Mouse (Mus musculus) forebrain, embryonic 11.5 days (tissue): Measurements from ENCODE around the gene Zfyve19. TPM values are rescaled to one million over a fixed set of nuclear protein-coding genes. Genes with fewer than 3 reads are reported as not detected.

ENCODE experiments used
- ATAC-seq: fragments of 200-750 bp; cut with Nextera tagmentation; replicated peaks from 2 replicates; pipeline ENCODE4 v1.8.0; 2017; ENCODE audit warnings: moderate TSS enrichment; ENCODE audit not compliant: low FRiP score
- DNase-seq: peaks from one replicate; pipeline ENCODE4 v3.0.0-alpha.2; 2017; ENCODE audit warnings: low spot score
- H3K27ac ChIP-seq: fragments of 300-500 bp; sonication (generic); 2 replicates; pipeline ENCODE4 v1.5.1; 2014; ENCODE audit warnings: low read depth, low read length
- H3K27me3 ChIP-seq: fragments of 300-500 bp; sonication (generic); 2 replicates; pipeline ENCODE4 v1.6.1; 2014; ENCODE audit warnings: mild to moderate bottlenecking, low read length, mixed read lengths; ENCODE audit not compliant: control insufficient read depth, insufficient read depth
- H3K36me3 ChIP-seq: fragments of 300-500 bp; sonication (generic); 2 replicates; pipeline ENCODE4 v1.6.1; 2014; ENCODE audit warnings: mild to moderate bottlenecking, low read length, moderate library complexity, mixed read lengths; ENCODE audit not compliant: control insufficient read depth, insufficient read depth
- H3K4me1 ChIP-seq: fragments of 300-500 bp; sonication (generic); replicated peaks from 2 replicates; pipeline ENCODE4 v1.6.1; 2014; ENCODE audit warnings: low read length, mixed read lengths; ENCODE audit not compliant: control insufficient read depth, insufficient read depth
- H3K4me2 ChIP-seq: fragments of 300-500 bp; sonication (generic); 2 replicates; pipeline ENCODE4 v1.6.1; 2014; ENCODE audit warnings: low read depth, mild to moderate bottlenecking, low read length, moderate library complexity, mixed read lengths; ENCODE audit not compliant: severe bottlenecking
- H3K4me3 ChIP-seq: fragments of 300-500 bp; sonication (generic); 2 replicates; pipeline ENCODE4 v1.5.1; 2014; ENCODE audit warnings: low read depth, low read length
- H3K9ac ChIP-seq: fragments of 300-500 bp; sonication (generic); 2 replicates; pipeline ENCODE4 v1.6.1; 2014; ENCODE audit warnings: low read length
- H3K9me3 ChIP-seq: fragments of 300-500 bp; sonication (generic); 2 replicates; pipeline ENCODE4 v1.6.1; 2016; ENCODE audit warnings: low read length, mixed read lengths; ENCODE audit not compliant: control insufficient read depth
- WGBS: fragments of 180-500 bp; shearing (Covaris S2); extraction: QIAGEN DNeasy Blood & Tissue Kit; methylation state at CpG from one replicate; pipeline ENCODE4 v1.1.7; 2014; 5-methylcytosine and 5-hydroxymethylcytosine counted together
- polyA plus RNA-seq: library from polyadenylated mRNA; unstranded; fragments of >200 nt; fragmentation: Nextera tagmentation; extraction: Ambion mirVana; gene quantifications from 2 replicates; pipeline ENCODE4 v1.2.1, GENCODE M21; 2014

Gene Zfyve19
- polyA plus RNA-seq, 1 experiment from 2014 or later, result 41.7 TPM

DNA sequence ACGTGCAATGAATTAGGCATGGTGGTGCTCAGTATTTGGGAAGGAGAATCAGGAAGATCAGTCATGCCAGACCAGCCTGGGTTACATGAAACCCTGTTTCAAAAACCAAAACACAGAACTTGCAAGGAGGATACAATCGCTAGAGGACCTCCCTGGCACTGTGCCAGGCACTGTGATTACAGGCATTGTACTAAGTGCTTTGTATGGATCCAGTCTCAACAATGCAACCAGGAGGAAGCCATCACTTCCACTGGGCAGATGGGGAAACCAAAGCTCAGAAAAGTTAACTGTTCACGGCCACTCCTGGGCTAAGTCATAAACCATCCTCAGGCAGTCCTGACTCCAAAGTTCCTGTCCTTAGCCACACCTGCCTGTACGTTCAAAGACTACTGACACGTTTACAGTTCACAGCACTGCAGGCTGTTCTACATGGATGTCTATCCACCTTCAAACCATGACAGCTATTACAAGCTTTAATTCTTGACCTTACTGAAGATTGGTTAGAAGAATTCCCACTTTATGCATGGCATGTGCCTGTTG, 5.4 kb upstream of the Zfyve19 start:
- H3K4me3 ChIP-seq, result no peak overlapping the region
- no peak for ATAC-seq

GRCm38 (mm10) chr2:119203871-119204460, 4.5 kb upstream of the Zfyve19 start:
- H3K4me3 ChIP-seq, result no peak overlapping the region
- H3K9ac ChIP-seq, result no peak overlapping the region
- H3K4me2 ChIP-seq, result no peak overlapping the region
- H3K4me1 ChIP-seq, result peaks cover 9% of the 10 kb centered on the region; the same call in 1 of the 2 replicates
- H3K27me3 ChIP-seq, result no peaks in the 10 kb centered on the region
- no peak for ATAC-seq
- H3K9me3 ChIP-seq, result no peaks in the 10 kb centered on the region
- no peaks in the 10 kb centered on the region for H3K36me3 ChIP-seq
- no peak overlapping the region for H3K27ac ChIP-seq
- 82% methylated on average over 4 of the region's 4 CpGs for WGBS
- DNase-seq, result no peak

More for the DNA sequence above, 5.4 kb upstream of the Zfyve19 start:
- H3K4me2 ChIP-seq, result no peak overlapping the region
- H3K4me1 ChIP-seq, result peaks cover 9% of the 10 kb centered on the region; the same call in 1 of the 2 replicates
- DNase-seq, result no peak
- no peak overlapping the region for H3K27ac ChIP-seq
- no peak overlapping the region for H3K9ac ChIP-seq
- no peaks in the 10 kb centered on the region for H3K36me3 ChIP-seq
- WGBS, result 81% methylated on average over 5 of the region's 5 CpGs
- no peaks in the 10 kb centered on the region for H3K9me3 ChIP-seq
- no peaks in the 10 kb centered on the region for H3K27me3 ChIP-seq

GRCm38 (mm10) chr2:119207961-119208343, 465 bp upstream of the Zfyve19 start:
- Histone ChIP-seq H3K36me3 (no peaks in the 10 kb centered on the region; the same call in 1 of the 2 replicates), H3K27me3 (no peaks in the 10 kb centered on the region), H3K4me2 (peak overlapping the region; percentile 47), H3K4me1 (peaks cover 8% of the 10 kb centered on the region; the same call in 1 of the 2 replicates), H3K4me3 (peak overlapping the region; percentile 64), H3K9ac (peak overlapping the region; percentile 67), H3K9me3 (no peaks in the 10 kb centered on the region), H3K27ac (peak overlapping the region; percentile 44; the same call in 1 of the 2 replicates)
- DNase-seq, result no peak
- peak; percentile 10 for ATAC-seq
- WGBS, result 19% methylated on average over 6 of the region's 6 CpGs

- ATAC-seq (peak; percentile 26), DNase-seq (no peak)
- H3K9ac ChIP-seq, result peak overlapping the region; percentile 67
- no peak overlapping the region for H3K27ac ChIP-seq
- H3K4me1 ChIP-seq, result peaks cover 4% of the 10 kb centered on the region; the same call in 1 of the 2 replicates
- no peaks in the 10 kb centered on the region for H3K9me3 ChIP-seq
- H3K27me3 ChIP-seq, result no peaks in the 10 kb centered on the region
- H3K4me2 ChIP-seq, result peak overlapping the region; percentile 60
- no peaks in the 10 kb centered on the region; the same call in 1 of the 2 replicates for H3K36me3 ChIP-seq
- peak overlapping the region; percentile 64 for H3K4me3 ChIP-seq
- WGBS, result 3% methylated on average over 13 of the region's 13 CpGs
Measured at GRCm38 (mm10) chr2:119209176-119209507, 725 bp downstream of the Zfyve19 start.

- Histone ChIP-seq H3K4me3 (no peak within 1 kb of the TSS), H3K9ac (no peak within 1 kb of the TSS), H3K27ac (no peak within 1 kb of the TSS), H3K9me3 (no peaks in the 10 kb centered on the region), H3K4me2 (no peak within 1 kb of the TSS), H3K36me3 (no peaks in the 10 kb centered on the region), H3K27me3 (no peaks in the 10 kb centered on the region), H3K4me1 (no peaks in the 10 kb centered on the region)
- no peak for ATAC-seq
- no peak for DNase-seq
- 81% methylated on average over 6 of the region's 6 CpGs for WGBS
Measured at GRCm38 (mm10) chr2:119229775-119230704, 21.6 kb downstream of the Zfyve19 start, which contains the start of gene Ppp1r14d. TSS of gene Ppp1r14d (minus strand) at chr2:119229906.

DNA sequence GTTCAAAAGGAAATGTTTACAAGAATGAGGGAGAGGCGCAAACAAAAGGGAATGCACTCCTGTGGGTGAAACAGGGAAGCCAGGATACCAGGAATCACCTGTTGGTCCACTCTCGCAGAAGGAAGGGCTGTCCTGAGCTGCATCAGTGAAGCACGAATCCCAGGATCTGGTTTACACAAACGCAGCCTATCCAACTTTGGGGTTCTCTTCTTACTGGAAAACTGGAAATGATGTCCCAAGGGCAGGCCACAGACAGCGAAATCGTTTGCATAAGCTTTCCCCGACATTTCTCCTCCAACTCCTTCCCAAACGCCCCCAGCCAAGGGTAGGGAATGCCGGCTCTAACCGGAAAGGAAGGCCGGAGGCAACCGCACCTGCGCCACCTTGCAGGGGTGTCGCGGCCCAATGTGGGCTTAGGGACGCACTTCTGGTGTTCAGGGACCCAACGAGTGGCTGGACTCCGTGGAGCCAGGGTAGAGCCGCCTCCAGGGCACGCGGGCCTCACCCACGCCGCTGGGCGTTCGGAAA, 28.3 kb downstream of the Zfyve19 start:
- peaks cover 41% of the 10 kb centered on the region for H3K27me3 ChIP-seq
- DNase-seq, result peak; percentile 61
- peak overlapping the region; percentile 30 for H3K4me3 ChIP-seq
- no peaks in the 10 kb centered on the region for H3K9me3 ChIP-seq
- ATAC-seq, result no peak
- peaks cover 10% of the 10 kb centered on the region for H3K4me1 ChIP-seq
- no peaks in the 10 kb centered on the region for H3K36me3 ChIP-seq
- WGBS, result 5% methylated on average over 25 of the region's 25 CpGs
- H3K27ac ChIP-seq, result no peak overlapping the region
- H3K4me2 ChIP-seq, result peak overlapping the region; percentile 42
- peak overlapping the region; percentile 18; the same call in 1 of the 2 replicates for H3K9ac ChIP-seq

- H3K36me3 ChIP-seq, result no peaks in the 10 kb centered on the region
- under 1% methylated on average over 72 of the region's 73 CpGs for WGBS
- peak within 1 kb of the TSS; percentile 42 for H3K4me2 ChIP-seq
- no peaks in the 10 kb centered on the region for H3K9me3 ChIP-seq
- peak; percentile 68 for DNase-seq
- no peak for ATAC-seq
- no peak within 1 kb of the TSS for H3K27ac ChIP-seq
- peaks cover 41% of the 10 kb centered on the region for H3K27me3 ChIP-seq
- peak within 1 kb of the TSS; percentile 30 for H3K4me3 ChIP-seq
- H3K4me1 ChIP-seq, result peaks cover 10% of the 10 kb centered on the region
- peak within 1 kb of the TSS; percentile 18; the same call in 1 of the 2 replicates for H3K9ac ChIP-seq
Measured at GRCm38 (mm10) chr2:119237210-119237870, 28.9 kb downstream of the Zfyve19 start, which contains the start of gene Spint1. TSS of gene Spint1 (plus strand) at chr2:119237362.

DNA sequence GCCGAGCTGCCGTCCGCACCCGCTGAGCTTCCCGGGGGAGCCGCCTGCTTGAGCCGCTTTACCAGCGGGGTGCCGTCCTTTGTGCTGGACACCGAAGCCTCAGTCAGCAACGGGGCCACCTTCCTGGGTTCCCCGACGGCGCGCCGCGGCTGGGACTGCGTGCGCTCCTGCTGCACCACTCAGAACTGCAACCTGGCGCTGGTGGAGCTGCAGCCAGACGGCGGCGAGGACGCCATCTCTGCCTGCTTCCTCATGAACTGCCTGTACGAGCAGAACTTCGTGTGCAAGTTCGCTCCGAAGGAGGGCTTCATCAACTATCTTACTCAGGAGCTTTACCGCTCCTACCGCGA, 29.4 kb downstream of the Zfyve19 start:
- Histone ChIP-seq H3K4me3 (peak overlapping the region; percentile 30), H3K27ac (no peak overlapping the region), H3K27me3 (peaks cover 41% of the 10 kb centered on the region), H3K9me3 (no peaks in the 10 kb centered on the region), H3K4me2 (peak overlapping the region; percentile 42), H3K36me3 (no peaks in the 10 kb centered on the region), H3K9ac (no peak overlapping the region), H3K4me1 (peaks cover 10% of the 10 kb centered on the region)
- no peak for ATAC-seq
- WGBS, result 2% methylated on average over 31 of the region's 31 CpGs
- peak; percentile 64 for DNase-seq
